Mouse (Mus musculus): Measurements from ENCODE around the gene Ifng.

- no peak for TF ChIP-seq CTCF (IDR thresholded peaks at IDR 0.05; ENCODE audit: low read depth)
- no peak for TF ChIP-seq EP300 (IDR thresholded peaks at IDR 0.05; ENCODE audit: low read depth)
Observed at GRCm38 (mm10) chr10:118480793-118481192, 39.9 kb downstream of the Ifng start.

Measured in heart, postnatal 0 days (tissue).